Mouse (Mus musculus): ENCODE data around the gene Stat2. TPM values are rescaled to one million over a fixed set of nuclear protein-coding genes. Genes with fewer than 3 reads are reported as not detected.
"Not testable (repeated sequence)": the region's sequence is repeated elsewhere in the genome, so short reads cannot be mapped to it uniquely, and the experiment has no call there.

Gene Stat2
- polyA plus RNA-seq, 1 experiment from 2014 or later: 15.4 TPM

DNA sequence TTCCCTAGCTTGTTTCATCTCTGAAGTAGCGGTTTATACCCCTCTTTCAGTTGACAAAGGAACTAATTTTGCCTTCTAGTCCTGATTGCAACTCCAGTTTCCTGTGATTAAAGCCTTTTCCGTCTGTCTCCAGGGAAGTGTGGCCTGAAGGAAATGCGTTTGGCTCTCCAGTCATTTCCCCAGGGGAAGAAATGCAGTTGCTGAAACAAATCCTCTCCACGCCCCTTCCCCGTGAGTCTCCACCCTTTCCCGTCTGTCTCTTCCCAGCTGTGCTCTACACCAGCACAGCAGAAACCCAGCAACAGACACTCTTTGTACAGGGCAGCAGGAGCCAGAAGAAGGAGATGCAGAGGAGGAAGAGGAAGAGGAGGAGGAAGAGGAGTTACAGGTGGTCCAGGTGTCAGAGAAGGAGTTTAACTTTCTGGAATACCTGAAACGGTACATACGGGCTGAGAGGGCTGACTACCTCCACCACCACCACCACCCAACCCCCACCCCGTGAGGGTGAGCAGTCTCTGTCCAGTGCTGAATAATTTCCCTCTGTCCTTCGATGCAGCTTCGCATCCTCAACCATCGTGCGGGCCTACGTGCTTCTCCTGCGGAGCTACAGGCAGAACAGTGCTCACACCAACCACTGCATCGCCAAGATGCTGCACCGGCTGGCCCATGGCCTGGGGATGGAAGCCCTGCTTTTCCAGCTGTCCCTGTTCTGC lies 23.2 kb upstream of the Stat2 start:
- no peaks in the 10 kb centered on the region for H3K9me3 ChIP-seq (ENCODE audit: control insufficient read depth, low read length)

DNA sequence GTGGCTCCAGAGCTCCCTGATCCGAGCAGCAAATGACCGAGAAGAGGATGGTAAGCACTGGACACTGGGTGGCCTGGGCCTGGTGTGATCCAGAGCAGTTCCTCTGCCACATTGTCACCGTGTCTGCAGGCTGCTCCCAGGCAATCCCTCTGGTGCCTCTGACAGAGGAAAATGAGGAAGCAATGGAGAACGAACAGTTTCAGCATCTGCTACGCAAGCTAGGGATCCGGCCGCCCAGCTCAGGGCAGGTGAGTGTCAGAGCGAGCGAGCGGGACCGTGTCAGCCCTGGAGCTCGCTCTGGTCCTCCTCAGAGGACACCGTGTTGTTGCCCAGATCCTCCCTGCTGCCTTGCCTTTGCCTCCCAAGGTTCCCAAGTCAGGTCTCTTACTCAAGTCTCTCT lies 19.8 kb upstream of the Stat2 start:
- Histone ChIP-seq H3K27me3 (ENCODE audit: control insufficient read depth, insufficient read depth, low read length) (no peaks in the 10 kb centered on the region), H3K27ac (ENCODE audit: low read depth, low read length) (no peak overlapping the region), H3K9me3 (ENCODE audit: control insufficient read depth, low read length) (no peaks in the 10 kb centered on the region), H3K4me3 (ENCODE audit: low read depth, low read length) (no peak overlapping the region), H3K4me1 (replicated peaks; ENCODE audit: control insufficient read depth, insufficient read depth, low read length) (no peaks in the 10 kb centered on the region), H3K9ac (ENCODE audit: low read depth, low read length) (no peak overlapping the region), H3K36me3 (ENCODE audit: control insufficient read depth, insufficient read depth, low read length) (peaks cover 18% of the 10 kb centered on the region), H3K4me2 (replicated peaks; ENCODE audit: low read depth, low read length) (no peak overlapping the region)
- ATAC-seq (ENCODE audit: low FRiP score): no peak
- 98% methylated on average over 13 of the region's 13 CpGs for WGBS
- no peak for DNase-seq (ENCODE audit: low spot score)

More for the DNA sequence above, 23.2 kb upstream of the Stat2 start:
- H3K4me2 ChIP-seq (replicated peaks; ENCODE audit: low read depth, low read length): no peak overlapping the region
- H3K27ac ChIP-seq (ENCODE audit: low read depth, low read length): no peak overlapping the region; the same call in 1 of the 2 replicates
- H3K36me3 ChIP-seq (ENCODE audit: control insufficient read depth, insufficient read depth, low read length): peaks cover 22% of the 10 kb centered on the region
- H3K9ac ChIP-seq (ENCODE audit: low read depth, low read length): no peak overlapping the region
- ATAC-seq (ENCODE audit: low FRiP score) (no peak), DNase-seq (ENCODE audit: low spot score) (no peak)
- H3K27me3 ChIP-seq (ENCODE audit: control insufficient read depth, insufficient read depth, low read length): no peaks in the 10 kb centered on the region
- no peaks in the 10 kb centered on the region for H3K4me1 ChIP-seq (replicated peaks; ENCODE audit: control insufficient read depth, insufficient read depth, low read length)
- no peak overlapping the region for H3K4me3 ChIP-seq (ENCODE audit: low read depth, low read length)
- WGBS: 82% methylated on average over 17 of the region's 17 CpGs

DNA sequence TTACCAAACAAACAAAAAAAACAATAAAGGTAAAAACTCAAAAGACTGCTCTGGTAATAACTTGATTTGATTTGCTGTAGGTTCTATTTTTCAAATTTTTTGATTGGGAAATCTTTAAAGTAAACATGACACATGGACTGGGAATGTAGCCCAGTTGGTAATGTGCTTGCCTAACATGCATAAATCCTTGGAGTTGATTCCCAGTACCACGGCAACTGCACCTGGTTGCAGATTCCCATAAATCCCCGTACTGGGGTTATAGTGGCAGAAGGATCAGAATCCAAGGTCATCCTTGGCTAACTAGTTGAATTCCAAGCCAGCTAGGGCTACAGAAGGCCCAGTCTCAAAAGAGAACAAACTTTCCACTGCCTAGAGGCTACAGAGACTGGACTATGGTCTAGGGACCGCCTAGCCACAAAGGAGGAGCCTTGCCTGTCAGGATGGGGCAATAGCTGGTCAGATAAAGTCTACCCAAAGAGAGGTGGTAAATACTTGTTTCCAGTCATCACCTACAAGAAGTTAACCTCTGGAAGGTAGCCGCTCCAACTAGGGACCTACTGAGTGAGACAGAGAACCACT lies 16.6 kb upstream of the Stat2 start, which contains the start of gene Apon:
TSS of gene Apon (plus strand) at position 420 of the 579 bp plus-strand sequence.
- no peaks in the 10 kb centered on the region for H3K4me1 ChIP-seq (replicated peaks; ENCODE audit: control insufficient read depth, insufficient read depth, low read length)
- peaks cover 6% of the 10 kb centered on the region for H3K36me3 ChIP-seq (ENCODE audit: control insufficient read depth, insufficient read depth, low read length)
- WGBS: 94% methylated on average over 4 of the region's 4 CpGs
- no peaks in the 10 kb centered on the region for H3K27me3 ChIP-seq (ENCODE audit: control insufficient read depth, insufficient read depth, low read length)
- H3K4me2 ChIP-seq (replicated peaks; ENCODE audit: low read depth, low read length): no peak within 1 kb of the TSS
- H3K4me3 ChIP-seq (ENCODE audit: low read depth, low read length): no peak within 1 kb of the TSS
- H3K9me3 ChIP-seq (ENCODE audit: control insufficient read depth, low read length): no peaks in the 10 kb centered on the region
- H3K27ac ChIP-seq (ENCODE audit: low read depth, low read length): no peak within 1 kb of the TSS
- H3K9ac ChIP-seq (ENCODE audit: low read depth, low read length): no peak within 1 kb of the TSS
- no peak for DNase-seq (ENCODE audit: low spot score)
- ATAC-seq (ENCODE audit: low FRiP score): no peak

DNA sequence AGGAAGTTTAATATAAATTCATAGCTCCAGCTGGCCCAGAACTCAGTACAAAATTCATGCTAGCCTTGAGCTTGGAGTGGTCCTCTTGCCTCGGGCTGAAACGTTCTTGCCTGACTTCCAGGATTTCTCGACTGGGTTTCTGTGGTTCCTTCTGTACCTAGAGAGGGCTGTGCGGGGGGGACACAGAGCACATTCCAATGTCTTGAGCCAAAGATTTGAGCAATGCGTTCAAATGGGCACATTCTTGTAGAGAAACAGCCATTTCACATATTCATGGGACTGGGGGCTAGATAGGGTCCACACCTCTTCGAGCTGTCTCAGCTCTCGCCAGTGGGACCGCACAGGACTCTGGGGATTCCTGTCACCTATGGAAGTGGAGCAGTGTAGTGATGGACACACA lies 14.4 kb upstream of the Stat2 start:
- no peak overlapping the region for H3K9ac ChIP-seq (ENCODE audit: low read depth, low read length)
- DNase-seq (ENCODE audit: low spot score) (no peak), ATAC-seq (ENCODE audit: low FRiP score) (no peak)
- H3K27ac ChIP-seq (ENCODE audit: low read depth, low read length): no peak overlapping the region
- peaks cover 5% of the 10 kb centered on the region for H3K36me3 ChIP-seq (ENCODE audit: control insufficient read depth, insufficient read depth, low read length)
- no peaks in the 10 kb centered on the region for H3K9me3 ChIP-seq (ENCODE audit: control insufficient read depth, low read length)
- 90% methylated on average over 8 of the region's 8 CpGs for WGBS
- H3K4me1 ChIP-seq (replicated peaks; ENCODE audit: control insufficient read depth, insufficient read depth, low read length): no peaks in the 10 kb centered on the region
- H3K27me3 ChIP-seq (ENCODE audit: control insufficient read depth, insufficient read depth, low read length): no peaks in the 10 kb centered on the region
- no peak overlapping the region for H3K4me3 ChIP-seq (ENCODE audit: low read depth, low read length)
- no peak overlapping the region for H3K4me2 ChIP-seq (replicated peaks; ENCODE audit: low read depth, low read length)

DNA sequence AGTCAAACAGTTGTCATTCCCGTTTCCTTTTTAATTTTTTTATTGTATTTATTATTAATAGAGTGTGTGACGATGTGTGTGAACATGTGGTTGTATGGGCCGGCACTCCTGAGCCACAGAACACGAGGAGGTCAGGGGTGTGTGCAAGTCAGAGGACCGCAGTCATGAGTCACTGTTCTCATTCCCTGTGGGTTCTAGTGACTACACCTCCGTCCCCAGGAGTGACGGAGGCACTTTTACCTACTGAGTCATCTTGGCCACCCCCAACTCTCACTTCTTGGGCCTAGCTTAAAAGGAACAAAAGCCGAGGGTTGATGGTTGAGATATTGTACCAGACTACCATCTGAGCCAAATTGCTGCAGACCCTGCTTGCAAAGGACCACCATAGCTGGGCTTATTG lies 14.0 kb upstream of the Stat2 start:
- Histone ChIP-seq H3K27me3 (ENCODE audit: control insufficient read depth, insufficient read depth, low read length) (no peaks in the 10 kb centered on the region), H3K4me3 (ENCODE audit: low read depth, low read length) (no peak overlapping the region), H3K36me3 (ENCODE audit: control insufficient read depth, insufficient read depth, low read length) (peaks cover 3% of the 10 kb centered on the region; the same call in 1 of the 2 replicates), H3K9me3 (ENCODE audit: control insufficient read depth, low read length) (no peaks in the 10 kb centered on the region), H3K27ac (ENCODE audit: low read depth, low read length) (no peak overlapping the region), H3K9ac (ENCODE audit: low read depth, low read length) (no peak overlapping the region), H3K4me1 (replicated peaks; ENCODE audit: control insufficient read depth, insufficient read depth, low read length) (no peaks in the 10 kb centered on the region), H3K4me2 (replicated peaks; ENCODE audit: low read depth, low read length) (no peak overlapping the region)
- ATAC-seq (ENCODE audit: low FRiP score) (no peak), DNase-seq (ENCODE audit: low spot score) (no peak)
- WGBS: 92% methylated on average over 8 of the region's 8 CpGs

DNA sequence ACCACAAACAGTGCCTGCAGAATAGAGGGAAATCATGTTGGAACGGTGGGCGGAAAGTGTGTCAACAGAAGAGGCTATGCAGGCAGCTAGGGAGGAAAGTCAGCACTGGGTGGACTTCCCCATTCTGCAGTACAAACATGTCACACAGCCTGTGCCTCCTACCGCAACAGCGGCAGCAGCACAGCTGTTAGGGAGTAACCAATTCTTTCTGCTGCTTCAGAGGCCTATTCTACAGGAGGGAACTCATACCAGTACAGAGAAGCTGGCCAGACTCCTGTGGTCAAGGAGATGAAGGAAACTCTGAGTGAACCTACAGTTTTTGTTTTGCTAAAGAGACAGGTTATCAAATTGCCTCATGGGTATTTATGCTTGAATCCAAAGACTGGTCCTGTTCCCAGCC lies 11.4 kb upstream of the Stat2 start:
- Histone ChIP-seq H3K27me3 (ENCODE audit: control insufficient read depth, insufficient read depth, low read length) (no peaks in the 10 kb centered on the region), H3K9ac (ENCODE audit: low read depth, low read length) (no peak overlapping the region), H3K36me3 (ENCODE audit: control insufficient read depth, insufficient read depth, low read length) (no peaks in the 10 kb centered on the region), H3K27ac (ENCODE audit: low read depth, low read length) (no peak overlapping the region), H3K4me3 (ENCODE audit: low read depth, low read length) (no peak overlapping the region), H3K4me2 (replicated peaks; ENCODE audit: low read depth, low read length) (no peak overlapping the region), H3K4me1 (replicated peaks; ENCODE audit: control insufficient read depth, insufficient read depth, low read length) (no peaks in the 10 kb centered on the region), H3K9me3 (ENCODE audit: control insufficient read depth, low read length) (no peaks in the 10 kb centered on the region)
- DNase-seq (ENCODE audit: low spot score) (no peak), ATAC-seq (ENCODE audit: low FRiP score) (no peak)
- 81% methylated on average over 4 of the region's 4 CpGs for WGBS

DNA sequence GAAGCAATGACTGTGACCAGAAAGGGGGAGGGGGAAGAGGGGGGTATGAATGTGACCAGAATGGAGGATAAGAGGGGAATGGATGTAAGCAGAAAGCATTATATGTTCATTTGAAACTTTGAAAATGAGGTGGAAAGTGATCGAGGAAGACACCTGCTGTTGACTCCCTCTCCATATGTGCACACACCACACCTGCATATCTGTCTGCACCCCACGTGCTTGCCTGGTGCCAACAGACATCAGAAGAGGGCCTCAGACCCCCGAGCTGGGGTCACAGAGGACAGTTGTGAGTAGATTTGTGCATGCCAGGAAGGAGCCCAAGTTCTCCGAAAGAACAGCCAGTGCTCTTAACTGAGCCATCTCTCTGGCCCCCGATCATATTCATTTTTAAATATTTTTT lies 10.4 kb upstream of the Stat2 start:
- no peak overlapping the region for H3K4me2 ChIP-seq (replicated peaks; ENCODE audit: low read depth, low read length)

DNA sequence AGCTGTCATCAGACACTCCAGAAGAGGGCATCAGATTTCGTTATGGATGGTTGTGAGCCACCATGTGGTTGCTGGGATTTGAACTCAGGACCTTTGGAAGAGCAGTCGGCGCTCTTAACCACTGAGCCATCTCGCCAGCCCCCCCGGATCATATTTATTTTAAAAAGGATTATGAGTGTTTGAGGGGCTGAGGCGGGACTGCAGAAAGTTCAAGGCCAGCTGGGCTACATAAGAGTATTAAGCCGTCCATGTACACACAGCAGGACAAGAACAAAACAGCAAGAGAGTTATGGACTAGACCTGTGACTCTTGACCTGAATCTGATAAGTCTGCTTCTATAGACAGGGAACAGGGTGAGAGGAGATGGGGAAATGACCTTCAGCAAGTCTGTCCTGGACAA lies 10.0 kb upstream of the Stat2 start:
- H3K36me3 ChIP-seq (ENCODE audit: control insufficient read depth, insufficient read depth, low read length); DNase-seq (ENCODE audit: low spot score); ATAC-seq (ENCODE audit: low FRiP score); H3K27ac ChIP-seq (ENCODE audit: low read depth, low read length); H3K4me1 ChIP-seq (replicated peaks; ENCODE audit: control insufficient read depth, insufficient read depth, low read length); H3K4me3 ChIP-seq (ENCODE audit: low read depth, low read length); H3K27me3 ChIP-seq (ENCODE audit: control insufficient read depth, insufficient read depth, low read length); H3K9me3 ChIP-seq (ENCODE audit: control insufficient read depth, low read length); H3K9ac ChIP-seq (ENCODE audit: low read depth, low read length); H3K4me2 ChIP-seq (replicated peaks; ENCODE audit: low read depth, low read length): not testable (repeated sequence)
- 86% methylated on average over 7 of the region's 7 CpGs for WGBS

More for the DNA sequence above, 10.4 kb upstream of the Stat2 start:
- Histone ChIP-seq H3K4me3 (ENCODE audit: low read depth, low read length) (no peak overlapping the region), H3K9ac (ENCODE audit: low read depth, low read length) (no peak overlapping the region), H3K9me3 (ENCODE audit: control insufficient read depth, low read length) (no peaks in the 10 kb centered on the region), H3K27me3 (ENCODE audit: control insufficient read depth, insufficient read depth, low read length) (no peaks in the 10 kb centered on the region), H3K27ac (ENCODE audit: low read depth, low read length) (no peak overlapping the region), H3K4me1 (replicated peaks; ENCODE audit: control insufficient read depth, insufficient read depth, low read length) (no peaks in the 10 kb centered on the region), H3K36me3 (ENCODE audit: control insufficient read depth, insufficient read depth, low read length) (no peaks in the 10 kb centered on the region)
- DNase-seq (ENCODE audit: low spot score): no peak
- WGBS: 83% methylated on average over 5 of the region's 5 CpGs
- no peak for ATAC-seq (ENCODE audit: low FRiP score)

DNA sequence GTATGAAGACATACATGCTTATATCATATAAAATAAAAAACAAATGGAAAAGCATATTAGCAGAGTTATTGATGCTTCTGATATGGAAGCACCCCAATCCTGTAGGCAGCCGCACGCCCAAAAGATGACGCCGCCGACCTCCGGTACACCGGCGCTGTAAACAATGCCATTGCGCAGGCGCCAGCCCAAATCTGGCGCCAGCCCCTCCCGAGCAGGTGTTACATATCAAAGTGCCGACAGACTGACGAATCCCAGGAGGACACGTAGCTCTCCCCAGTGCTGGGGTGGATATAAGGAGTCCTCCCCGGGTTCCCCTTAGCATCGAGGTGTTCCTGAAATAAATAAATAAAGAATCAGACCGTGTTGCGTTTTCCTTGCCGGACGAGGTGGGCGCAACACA lies 8.1 kb upstream of the Stat2 start:
- no peak overlapping the region for H3K9ac ChIP-seq (ENCODE audit: low read depth, low read length)
- ATAC-seq (ENCODE audit: low FRiP score) (no peak), DNase-seq (ENCODE audit: low spot score) (no peak)
- H3K4me2 ChIP-seq (replicated peaks; ENCODE audit: low read depth, low read length): no peak overlapping the region
- H3K9me3 ChIP-seq (ENCODE audit: control insufficient read depth, low read length): no peaks in the 10 kb centered on the region
- no peaks in the 10 kb centered on the region for H3K27me3 ChIP-seq (ENCODE audit: control insufficient read depth, insufficient read depth, low read length)
- WGBS: 78% methylated on average over 22 of the region's 22 CpGs
- H3K4me3 ChIP-seq (ENCODE audit: low read depth, low read length): no peak overlapping the region
- H3K36me3 ChIP-seq (ENCODE audit: control insufficient read depth, insufficient read depth, low read length): no peaks in the 10 kb centered on the region
- no peaks in the 10 kb centered on the region for H3K4me1 ChIP-seq (replicated peaks; ENCODE audit: control insufficient read depth, insufficient read depth, low read length)
- no peak overlapping the region for H3K27ac ChIP-seq (ENCODE audit: low read depth, low read length)
